Mouse (Mus musculus): ENCODE measurements around the gene Ttc29. TPM values are rescaled to one million over a fixed set of nuclear protein-coding genes. Genes with fewer than 3 reads are reported as not detected.
A peak's percentile ranks its signal among the peaks of the same experiment; 100 is the strongest.

Ttc29 gene
- polyA plus RNA-seq, 1 experiment from 2014 or later, result not detected

- Histone ChIP-seq H3K9me3 (ENCODE audit: control insufficient read depth, low read length) (no peaks in the 10 kb centered on the region), H3K9ac (ENCODE audit: low read length) (no peak overlapping the region), H3K4me1 (replicated peaks; ENCODE audit: control insufficient read depth, insufficient read depth, low read length) (no peaks in the 10 kb centered on the region), H3K4me2 (ENCODE audit: low read depth, low read length, severe bottlenecking) (no peak overlapping the region), H3K27me3 (ENCODE audit: control insufficient read depth, insufficient read depth, low read length) (no peaks in the 10 kb centered on the region), H3K36me3 (ENCODE audit: control insufficient read depth, insufficient read depth, low read length) (no peaks in the 10 kb centered on the region), H3K4me3 (ENCODE audit: low read depth, low read length) (no peak overlapping the region), H3K27ac (ENCODE audit: low read depth, low read length) (no peak overlapping the region)
- no peak for DNase-seq (ENCODE audit: low spot score)
- no peak for ATAC-seq (replicated peaks; ENCODE audit: low FRiP score)
- WGBS, result 88% methylated on average over 7 of the region's 7 CpGs
Measured at GRCm38 (mm10) chr8:78390756-78391155, 177.7 kb downstream of the Ttc29 start.

- no peak for ATAC-seq (replicated peaks; ENCODE audit: low FRiP score)
- H3K9ac ChIP-seq (ENCODE audit: low read length), result no peak overlapping the region
- 14% methylated on average over 4 of the region's 4 CpGs for WGBS
- no peak for DNase-seq (ENCODE audit: low spot score)
- H3K4me1 ChIP-seq (replicated peaks; ENCODE audit: control insufficient read depth, insufficient read depth, low read length), result peaks cover 6% of the 10 kb centered on the region; the same call in 1 of the 2 replicates
- no peak overlapping the region; the same call in 1 of the 2 replicates for H3K4me2 ChIP-seq (ENCODE audit: low read depth, low read length, severe bottlenecking)
- H3K36me3 ChIP-seq (ENCODE audit: control insufficient read depth, insufficient read depth, low read length), result no peaks in the 10 kb centered on the region
- H3K4me3 ChIP-seq (ENCODE audit: low read depth, low read length), result no peak overlapping the region
- peaks cover 36% of the 10 kb centered on the region for H3K27me3 ChIP-seq (ENCODE audit: control insufficient read depth, insufficient read depth, low read length)
- H3K27ac ChIP-seq (ENCODE audit: low read depth, low read length), result no peak overlapping the region
- H3K9me3 ChIP-seq (ENCODE audit: control insufficient read depth, low read length), result no peaks in the 10 kb centered on the region
Measured at GRCm38 (mm10) chr8:78419272-78419671, 206.2 kb downstream of the Ttc29 start.

GRCm38 (mm10) chr8:78420101-78420503 is 207.0 kb downstream of the Ttc29 start:
- no peaks in the 10 kb centered on the region for H3K9me3 ChIP-seq (ENCODE audit: control insufficient read depth, low read length)
- H3K9ac ChIP-seq (ENCODE audit: low read length), result peak overlapping the region; percentile 35
- peak overlapping the region; percentile 23 for H3K4me3 ChIP-seq (ENCODE audit: low read depth, low read length)
- peak; percentile 58 for DNase-seq (ENCODE audit: low spot score)
- H3K36me3 ChIP-seq (ENCODE audit: control insufficient read depth, insufficient read depth, low read length), result no peaks in the 10 kb centered on the region
- peak overlapping the region; percentile 68 for H3K4me2 ChIP-seq (ENCODE audit: low read depth, low read length, severe bottlenecking)
- ATAC-seq (replicated peaks; ENCODE audit: low FRiP score), result peak; percentile 64
- peaks cover 42% of the 10 kb centered on the region for H3K27me3 ChIP-seq (ENCODE audit: control insufficient read depth, insufficient read depth, low read length)
- peaks cover 6% of the 10 kb centered on the region; the same call in 1 of the 2 replicates for H3K4me1 ChIP-seq (replicated peaks; ENCODE audit: control insufficient read depth, insufficient read depth, low read length)
- H3K27ac ChIP-seq (ENCODE audit: low read depth, low read length), result no peak overlapping the region
- under 1% methylated on average over 19 of the region's 19 CpGs for WGBS

GRCm38 (mm10) chr8:78423937-78424336 is 210.8 kb downstream of the Ttc29 start:
- H3K4me2 ChIP-seq (ENCODE audit: low read depth, low read length, severe bottlenecking), result no peak overlapping the region
- no peaks in the 10 kb centered on the region for H3K36me3 ChIP-seq (ENCODE audit: control insufficient read depth, insufficient read depth, low read length)
- H3K4me1 ChIP-seq (replicated peaks; ENCODE audit: control insufficient read depth, insufficient read depth, low read length), result peaks cover 11% of the 10 kb centered on the region; the same call in 1 of the 2 replicates
- H3K27ac ChIP-seq (ENCODE audit: low read depth, low read length), result no peak overlapping the region
- H3K9me3 ChIP-seq (ENCODE audit: control insufficient read depth, low read length), result no peaks in the 10 kb centered on the region
- H3K27me3 ChIP-seq (ENCODE audit: control insufficient read depth, insufficient read depth, low read length), result peaks cover 71% of the 10 kb centered on the region
- ATAC-seq (replicated peaks; ENCODE audit: low FRiP score) (no peak), DNase-seq (ENCODE audit: low spot score) (no peak)
- H3K9ac ChIP-seq (ENCODE audit: low read length), result no peak overlapping the region
- no peak overlapping the region for H3K4me3 ChIP-seq (ENCODE audit: low read depth, low read length)
- 0% methylated on average over 1 of the region's 1 CpGs for whole genome bisulfite sequencing

GRCm38 (mm10) chr8:78426455-78426854 is 213.4 kb downstream of the Ttc29 start:
- no peak for DNase-seq (ENCODE audit: low spot score)
- Histone ChIP-seq H3K27ac (ENCODE audit: low read depth, low read length) (no peak overlapping the region), H3K9ac (ENCODE audit: low read length) (no peak overlapping the region), H3K36me3 (ENCODE audit: control insufficient read depth, insufficient read depth, low read length) (no peaks in the 10 kb centered on the region), H3K27me3 (ENCODE audit: control insufficient read depth, insufficient read depth, low read length) (peaks cover 74% of the 10 kb centered on the region), H3K4me2 (ENCODE audit: low read depth, low read length, severe bottlenecking) (no peak overlapping the region; the same call in 1 of the 2 replicates), H3K4me3 (ENCODE audit: low read depth, low read length) (no peak overlapping the region), H3K4me1 (replicated peaks; ENCODE audit: control insufficient read depth, insufficient read depth, low read length) (peaks cover 6% of the 10 kb centered on the region; the same call in 1 of the 2 replicates), H3K9me3 (ENCODE audit: control insufficient read depth, low read length) (no peaks in the 10 kb centered on the region)
- WGBS, result under 1% methylated on average over 10 of the region's 10 CpGs
- ATAC-seq (replicated peaks; ENCODE audit: low FRiP score), result 0 out of 2 replicates have a peak, but pooled peaks have one; percentile 27

GRCm38 (mm10) chr8:78426875-78427768 is 214.0 kb downstream of the Ttc29 start:
- peak overlapping the region; percentile 11; the same call in 1 of the 2 replicates for H3K4me2 ChIP-seq (ENCODE audit: low read depth, low read length, severe bottlenecking)
- peaks cover 75% of the 10 kb centered on the region for H3K27me3 ChIP-seq (ENCODE audit: control insufficient read depth, insufficient read depth, low read length)
- DNase-seq (ENCODE audit: low spot score), result peak; percentile 55
- H3K9me3 ChIP-seq (ENCODE audit: control insufficient read depth, low read length), result no peaks in the 10 kb centered on the region
- peak; percentile 51; the same call in 1 of the 2 replicates for ATAC-seq (replicated peaks; ENCODE audit: low FRiP score)
- 1% methylated on average over 32 of the region's 32 CpGs for WGBS
- H3K36me3 ChIP-seq (ENCODE audit: control insufficient read depth, insufficient read depth, low read length), result no peaks in the 10 kb centered on the region
- H3K4me1 ChIP-seq (replicated peaks; ENCODE audit: control insufficient read depth, insufficient read depth, low read length), result peaks cover 6% of the 10 kb centered on the region; the same call in 1 of the 2 replicates
- no peak overlapping the region for H3K9ac ChIP-seq (ENCODE audit: low read length)
- H3K27ac ChIP-seq (ENCODE audit: low read depth, low read length), result no peak overlapping the region
- H3K4me3 ChIP-seq (ENCODE audit: low read depth, low read length), result no peak overlapping the region

GRCm38 (mm10) chr8:78427769-78428130 is 214.7 kb downstream of the Ttc29 start:
- Histone ChIP-seq H3K4me2 (ENCODE audit: low read depth, low read length, severe bottlenecking) (no peak overlapping the region), H3K4me1 (replicated peaks; ENCODE audit: control insufficient read depth, insufficient read depth, low read length) (peaks cover 6% of the 10 kb centered on the region; the same call in 1 of the 2 replicates), H3K36me3 (ENCODE audit: control insufficient read depth, insufficient read depth, low read length) (no peaks in the 10 kb centered on the region), H3K4me3 (ENCODE audit: low read depth, low read length) (no peak overlapping the region), H3K27ac (ENCODE audit: low read depth, low read length) (no peak overlapping the region), H3K27me3 (ENCODE audit: control insufficient read depth, insufficient read depth, low read length) (peaks cover 78% of the 10 kb centered on the region), H3K9me3 (ENCODE audit: control insufficient read depth, low read length) (no peaks in the 10 kb centered on the region), H3K9ac (ENCODE audit: low read length) (no peak overlapping the region)
- DNase-seq (ENCODE audit: low spot score), result no peak
- no peak for ATAC-seq (replicated peaks; ENCODE audit: low FRiP score)
- 0% methylated on average over 8 of the region's 8 CpGs for WGBS

- Histone ChIP-seq H3K4me1 (replicated peaks; ENCODE audit: control insufficient read depth, insufficient read depth, low read length) (peaks cover 6% of the 10 kb centered on the region; the same call in 1 of the 2 replicates), H3K36me3 (ENCODE audit: control insufficient read depth, insufficient read depth, low read length) (no peaks in the 10 kb centered on the region), H3K27ac (ENCODE audit: low read depth, low read length) (no peak overlapping the region), H3K4me3 (ENCODE audit: low read depth, low read length) (no peak overlapping the region), H3K27me3 (ENCODE audit: control insufficient read depth, insufficient read depth, low read length) (peaks cover 75% of the 10 kb centered on the region), H3K4me2 (ENCODE audit: low read depth, low read length, severe bottlenecking) (no peak overlapping the region), H3K9me3 (ENCODE audit: control insufficient read depth, low read length) (no peaks in the 10 kb centered on the region), H3K9ac (ENCODE audit: low read length) (no peak overlapping the region)
- ATAC-seq (replicated peaks; ENCODE audit: low FRiP score), result no peak
- WGBS, result 3% methylated on average over 11 of the region's 11 CpGs
- DNase-seq (ENCODE audit: low spot score), result no peak
Measured at GRCm38 (mm10) chr8:78428148-78428547, 215.1 kb downstream of the Ttc29 start.
